Mouse (Mus musculus) cortical plate, adult 2 months (tissue): ENCODE measurements around the gene Rorc. TPM values are rescaled to one million over a fixed set of nuclear protein-coding genes. Genes with fewer than 3 reads are reported as not detected.

Experiments
- H3K27ac ChIP-seq: fragments of 200-500 bp; 2 replicates; pipeline ENCODE4 v1.5.1; 2012; ENCODE audit warnings: low read length, control low read depth, inconsistent platforms; ENCODE audit not compliant: insufficient read depth
- H3K4me1 ChIP-seq: fragments of 200-500 bp; 2 replicates; pipeline ENCODE4 v1.6.1; 2011; ENCODE audit warnings: low read length; ENCODE audit not compliant: control insufficient read depth, insufficient read depth
- H3K4me3 ChIP-seq: fragments of 200-500 bp; 2 replicates; pipeline ENCODE4 v1.5.1; 2011; ENCODE audit warnings: mild to moderate bottlenecking, low read length, control low read depth; ENCODE audit not compliant: insufficient read depth
- CTCF ChIP-seq: fragments of 200-500 bp; IDR thresholded peaks from 2 replicates; pipeline ENCODE4 v1.5.1; 2011; ENCODE audit warnings: mild to moderate bottlenecking, control low read depth, low read length; ENCODE audit not compliant: insufficient read depth; ENCODE audit errors: extremely low read depth
- POLR2A ChIP-seq: fragments of 200-500 bp; IDR thresholded peaks from 2 replicates; pipeline ENCODE4 v1.6.1; 2011; ENCODE audit warnings: mild to moderate bottlenecking, low read length, control low read depth; ENCODE audit not compliant: insufficient read depth; ENCODE audit errors: extremely low read depth
- polyA plus RNA-seq: library from polyadenylated mRNA; depleted of rRNA; stranded (reverse); fragments of >200 nt; gene quantifications from 2 replicates; pipeline ENCODE4 v1.2.3, GENCODE M21; 2012

The Rorc gene
- polyA plus RNA-seq, 1 experiment, result 2.0 TPM

- TF ChIP-seq CTCF (no peak), POLR2A (no peak)
- Histone ChIP-seq H3K4me1 (0 out of 2 replicates have a peak, but pooled peaks cover 1% of the 10 kb centered on the region), H3K27ac (no peak overlapping the region), H3K4me3 (no peak overlapping the region)
These were observed 2.0 kb downstream of the Rorc start for GRCm38 (mm10) chr3:94374636-94375035.

- TF ChIP-seq POLR2A (no peak), CTCF (no peak)
- H3K4me1 ChIP-seq, result 0 out of 2 replicates have a peak, but pooled peaks cover 1% of the 10 kb centered on the region
- H3K27ac ChIP-seq, result no peak overlapping the region
- H3K4me3 ChIP-seq, result no peak overlapping the region
These were observed 2.6 kb downstream of the Rorc start for GRCm38 (mm10) chr3:94375146-94375545.

- Histone ChIP-seq H3K4me3 (no peak overlapping the region), H3K4me1 (0 out of 2 replicates have a peak, but pooled peaks cover 1% of the 10 kb centered on the region), H3K27ac (no peak overlapping the region)
- TF ChIP-seq CTCF, result no peak
- TF ChIP-seq POLR2A, result no peak
These were observed 3.3 kb downstream of the Rorc start for GRCm38 (mm10) chr3:94375861-94376260.

- Histone ChIP-seq H3K4me3 (no peak overlapping the region), H3K4me1 (0 out of 2 replicates have a peak, but pooled peaks cover 1% of the 10 kb centered on the region), H3K27ac (no peak overlapping the region)
- TF ChIP-seq CTCF, result no peak
- TF ChIP-seq POLR2A, result no peak
These were observed 4.7 kb downstream of the Rorc start for GRCm38 (mm10) chr3:94377028-94377923.

- H3K4me1 ChIP-seq, result no peaks in the 10 kb centered on the region
- no peak overlapping the region for H3K27ac ChIP-seq
- no peak overlapping the region for H3K4me3 ChIP-seq
- no peak for TF ChIP-seq CTCF
- TF ChIP-seq POLR2A, result no peak
These were observed 7.4 kb downstream of the Rorc start for GRCm38 (mm10) chr3:94379831-94380510.

- TF ChIP-seq POLR2A (no peak), CTCF (no peak)
- no peaks in the 10 kb centered on the region for H3K4me1 ChIP-seq
- no peak overlapping the region for H3K4me3 ChIP-seq
- H3K27ac ChIP-seq, result no peak overlapping the region
These were observed 9.7 kb downstream of the Rorc start for GRCm38 (mm10) chr3:94382308-94382707.

- Histone ChIP-seq H3K4me3 (no peak overlapping the region), H3K27ac (no peak overlapping the region), H3K4me1 (no peaks in the 10 kb centered on the region)
- TF ChIP-seq POLR2A (no peak), CTCF (no peak)
These were observed 10.9 kb downstream of the Rorc start for GRCm38 (mm10) chr3:94383476-94383875.

GRCm38 (mm10) chr3:94386671-94387070, 14.1 kb downstream of the Rorc start:
- no peak overlapping the region for H3K4me3 ChIP-seq
- no peak overlapping the region for H3K27ac ChIP-seq
- TF ChIP-seq POLR2A (no peak), CTCF (no peak)
- no peaks in the 10 kb centered on the region for H3K4me1 ChIP-seq

GRCm38 (mm10) chr3:94387391-94387790, 14.8 kb downstream of the Rorc start:
- Histone ChIP-seq H3K4me3 (no peak overlapping the region), H3K4me1 (no peaks in the 10 kb centered on the region), H3K27ac (no peak overlapping the region)
- TF ChIP-seq POLR2A (no peak), CTCF (no peak)

GRCm38 (mm10) chr3:94388047-94388446, 15.5 kb downstream of the Rorc start:
- TF ChIP-seq POLR2A, result no peak
- no peak overlapping the region for H3K4me3 ChIP-seq
- H3K4me1 ChIP-seq, result no peaks in the 10 kb centered on the region
- H3K27ac ChIP-seq, result no peak overlapping the region
